Mouse (Mus musculus): Measurements from ENCODE around the gene Ccn1. TPM values are rescaled to one million over a fixed set of nuclear protein-coding genes. Genes with fewer than 3 reads are reported as not detected.

The Ccn1 gene
- total RNA-seq, 2 experiments from 2014 or later: 3.1 to 19.7 TPM

Other genes starting within 250 kb of the Ccn1 start
- 10 to 100 TPM; 13.8 to 17.4 TPM for gene Znhit6, start 73.8 kb downstream of the Ccn1 start, total RNA-seq (2021)
- gene Ddah1, start 108.7 kb upstream of the Ccn1 start, total RNA-seq (2021): 10 to 100 TPM; 60.0 to 64.4 TPM

Measured in left cerebral cortex, postnatal 36 days (tissue).